ENCODE assay signal across 8 mouse cellular contexts in genomic region chr4:100998145-100998544, GRCm38 (mm10). TPM values are rescaled to one million over a fixed set of nuclear protein-coding genes. Genes with fewer than 3 reads are reported as not detected.
DNase-seq lines count a peak whose midpoint lies in the region; ATAC-seq and TF ChIP-seq lines count a peak whose summit lies in the region.
"Had no signal": no experiment of that assay in that cellular context is flagged by ENCODE, and none has a peak within 500 bp of the region (broad histone marks: within the 10 kb centered on the region; RNA-seq: fewer than 3 reads in every experiment).

No protein-coding gene starts in this region.

- H3K4me3 ChIP-seq in spleen, adult 2 months (ENCODE audit: extremely low read depth, insufficient read depth, insufficient read length), result no peak overlapping the region
- H3K4me3 ChIP-seq in forebrain, embryonic 13.5 days, result no peak overlapping the region
- H3K4me3 ChIP-seq in lung, embryonic 16.5 days (ENCODE audit: low read length), result no peak overlapping the region
- H3K4me3 ChIP-seq: neural tube, embryonic 13.5 days had no signal

- H3K27ac ChIP-seq in spleen, adult 2 months (ENCODE audit: insufficient read depth, low read length), result no peak overlapping the region
- peak overlapping the region; percentile 1; the same call in 1 of the 2 replicates for H3K27ac ChIP-seq in forebrain, embryonic 13.5 days
- no peak overlapping the region for H3K27ac ChIP-seq in lung, embryonic 16.5 days (ENCODE audit: low read length)
- H3K27ac ChIP-seq: neural tube, embryonic 13.5 days had no signal

- no peaks in the 10 kb centered on the region for H3K4me1 ChIP-seq in spleen, adult 2 months (ENCODE audit: control insufficient read depth, insufficient read depth, insufficient read length)
- H3K4me1 ChIP-seq in forebrain, embryonic 13.5 days, result peaks cover 10% of the 10 kb centered on the region
- H3K4me1 ChIP-seq in lung, embryonic 16.5 days (replicated peaks; ENCODE audit: control insufficient read depth, insufficient read depth, low read length), result 0 out of 2 replicates have a peak, but pooled peaks cover 3% of the 10 kb centered on the region

- H3K36me3 ChIP-seq in spleen, adult 2 months (ENCODE audit: control insufficient read depth, insufficient read depth, low read length), result no peaks in the 10 kb centered on the region
- H3K36me3 ChIP-seq in forebrain, embryonic 13.5 days (ENCODE audit: poor library complexity, severe bottlenecking), result peaks cover 58% of the 10 kb centered on the region
- H3K36me3 ChIP-seq in lung, embryonic 16.5 days (ENCODE audit: control insufficient read depth, insufficient read depth, low read length), result peaks cover 5% of the 10 kb centered on the region; the same call in 1 of the 2 replicates

- no peaks in the 10 kb centered on the region for H3K27me3 ChIP-seq in spleen, adult 2 months (ENCODE audit: control insufficient read depth, insufficient read depth, low read length)
- H3K27me3 ChIP-seq in forebrain, embryonic 13.5 days, result no peaks in the 10 kb centered on the region
- no peaks in the 10 kb centered on the region for H3K27me3 ChIP-seq in lung, embryonic 16.5 days (ENCODE audit: control insufficient read depth, insufficient read depth, low read depth, low read length)
- H3K27me3 ChIP-seq: neural tube, embryonic 13.5 days had no signal

- no peak for TF ChIP-seq POLR2A in spleen, adult 2 months (IDR thresholded peaks at IDR 0.05; ENCODE audit: low read depth, low read length)

- H3K9ac ChIP-seq in forebrain, embryonic 13.5 days, result no peak overlapping the region
- H3K9ac ChIP-seq in lung, embryonic 16.5 days (ENCODE audit: low read length), result no peak overlapping the region
- H3K9ac ChIP-seq: neural tube, embryonic 13.5 days had no signal

- peak in 1 of 2 experiments; percentile 14 for DNase-seq in spleen, adult 2 months (ENCODE audit: low read depth in 1 of 2, low spot score in 2 of 2)
- no peak for DNase-seq in spleen, postnatal 14 days (ENCODE audit: low spot score in 2 of 2)
- DNase-seq in adrenal gland, postnatal 36 days, result peak; percentile 47 to 62
- DNase-seq in kidney, postnatal 14 days, result peak; percentile 61
- DNase-seq in right cerebral cortex, postnatal 10 days (ENCODE audit: low spot score in 2 of 2), result peak; percentile 76 to 85

- WGBS in spleen, adult 2 months, result 24% methylated on average over 2 of the region's 2 CpGs
- WGBS in forebrain, embryonic 13.5 days, result 15% methylated on average over 2 of the region's 2 CpGs
- WGBS in lung, embryonic 16.5 days, result 19% methylated on average over 2 of the region's 2 CpGs

- no peak overlapping the region for H3K4me2 ChIP-seq in forebrain, embryonic 13.5 days
- H3K4me2 ChIP-seq in lung, embryonic 16.5 days (ENCODE audit: low read depth, low read length), result no peak overlapping the region
- H3K4me2 ChIP-seq: neural tube, embryonic 13.5 days had no signal

- peak; percentile 44; the same call in 1 of the 2 replicates for ATAC-seq in forebrain, embryonic 13.5 days
- peak; percentile 74 for ATAC-seq in lung, embryonic 16.5 days (ENCODE audit: low read depth)

- peak; percentile 44; the same call in 1 of the 2 replicates for TF ChIP-seq CTCF in spleen, adult 2 months (IDR thresholded peaks at IDR 0.05; ENCODE audit: extremely low read depth, insufficient read depth, insufficient read length, insufficient replicate concordance)

- no peaks in the 10 kb centered on the region for H3K9me3 ChIP-seq in forebrain, embryonic 13.5 days (replicated peaks)
- H3K9me3 ChIP-seq in lung, embryonic 16.5 days (ENCODE audit: control insufficient read depth, low read length), result no peaks in the 10 kb centered on the region
- H3K9me3 ChIP-seq: neural tube, embryonic 13.5 days had no signal

RNA-seq across cellular contexts. Expression of gene Gm10577, which starts 22.4 kb away (rescaled TPM):
- not detected in 2 replicates for polyA plus RNA-seq in spleen, adult 2 months (2012; rRNA removed)
- not detected for total RNA-seq in adrenal gland, postnatal 36 days (2021)
- polyA plus RNA-seq in forebrain, embryonic 13.5 days (2015; fragmentation: Nextera tagmentation; extraction: Ambion mirVana), result not detected in 2 replicates
- polyA plus RNA-seq in lung, embryonic 16.5 days (2015; fragmentation: Nextera tagmentation; extraction: Ambion mirVana), result not detected in 2 replicates
- polyA plus RNA-seq: neural tube, embryonic 13.5 days had no signal

Comparison
In these comparisons a context has a peak if more than half of its experiments do, and no peak if none do; other contexts are left out.
1. DNase-seq: peak in adrenal gland, postnatal 36 days (2 of 2), kidney, postnatal 14 days (single experiment) and right cerebral cortex, postnatal 10 days (2 of 2); none in spleen, postnatal 14 days (0 of 2).